In genomic region chr4:105157276-105158168, GRCm38 (mm10) we compare ENCODE assay signal across 8 mouse cellular contexts. TPM values are rescaled to one million over a fixed set of nuclear protein-coding genes. Genes with fewer than 3 reads are reported as not detected.
A peak's percentile ranks its signal among the peaks of the same experiment; 100 is the strongest.
DNase-seq lines count a peak whose midpoint lies in the region; ATAC-seq and TF ChIP-seq lines count a peak whose summit lies in the region.

Plpp3 (plus strand) TSS chr4:105157347.

- peak within 1 kb of the TSS; percentile 68 for H3K4me2 ChIP-seq in heart, embryonic 12.5 days
- H3K4me2 ChIP-seq in kidney, postnatal 0 days (ENCODE audit: low read length) = peak within 1 kb of the TSS; percentile 72
- H3K4me2 ChIP-seq in liver, embryonic 11.5 days = peak within 1 kb of the TSS; percentile 80
- peak within 1 kb of the TSS; percentile 95 for H3K4me2 ChIP-seq in myocyte (ENCODE audit: low read depth)
- peak within 1 kb of the TSS; percentile 61 for H3K4me2 ChIP-seq in stomach, embryonic 16.5 days (ENCODE audit: low read depth, low read length)

- H3K9me3 ChIP-seq in heart, embryonic 12.5 days (replicated peaks) = no peaks in the 10 kb centered on the region
- H3K9me3 ChIP-seq in kidney, postnatal 0 days (replicated peaks; ENCODE audit: low read length) = no peaks in the 10 kb centered on the region
- no peaks in the 10 kb centered on the region for H3K9me3 ChIP-seq in liver, embryonic 11.5 days (ENCODE audit: control insufficient read depth, low read length)
- H3K9me3 ChIP-seq in stomach, embryonic 16.5 days (replicated peaks; ENCODE audit: control insufficient read depth, low read length) = no peaks in the 10 kb centered on the region

- H3K36me3 ChIP-seq in heart, embryonic 12.5 days = peaks cover 5% of the 10 kb centered on the region; the same call in 1 of the 2 replicates
- no peaks in the 10 kb centered on the region for H3K36me3 ChIP-seq in kidney, postnatal 0 days (ENCODE audit: insufficient read depth, low read length)
- no peaks in the 10 kb centered on the region; the same call in 1 of the 2 replicates for H3K36me3 ChIP-seq in liver, embryonic 11.5 days (ENCODE audit: control insufficient read depth, insufficient read depth, low read length)
- no peaks in the 10 kb centered on the region for H3K36me3 ChIP-seq in myocyte (ENCODE audit: control insufficient read depth, insufficient read depth)
- no peaks in the 10 kb centered on the region for H3K36me3 ChIP-seq in stomach, embryonic 16.5 days (ENCODE audit: control insufficient read depth, insufficient read depth, low read length)

- peak; percentile 87 for ATAC-seq in heart, embryonic 12.5 days (ENCODE audit: insufficient number of reproducible peaks, low FRiP score)
- peak; percentile 71 for ATAC-seq in kidney, postnatal 0 days (replicated peaks; ENCODE audit: low FRiP score, low read depth)
- ATAC-seq in liver, embryonic 11.5 days (replicated peaks; ENCODE audit: low FRiP score) = peak; percentile 77
- peak; percentile 91 for ATAC-seq in stomach, embryonic 16.5 days (ENCODE audit: insufficient read depth, low FRiP score)

- H3K27me3 ChIP-seq in heart, embryonic 12.5 days (replicated peaks) = peaks cover 10% of the 10 kb centered on the region; the same call in 1 of the 2 replicates
- no peaks in the 10 kb centered on the region for H3K27me3 ChIP-seq in kidney, postnatal 0 days (ENCODE audit: insufficient read depth, low read length)
- peaks cover 3% of the 10 kb centered on the region for H3K27me3 ChIP-seq in liver, embryonic 11.5 days (replicated peaks; ENCODE audit: control insufficient read depth, insufficient read depth, low read length)
- no peaks in the 10 kb centered on the region for H3K27me3 ChIP-seq in myocyte (ENCODE audit: control insufficient read depth, insufficient read depth, insufficient read length)
- H3K27me3 ChIP-seq in stomach, embryonic 16.5 days (ENCODE audit: control insufficient read depth, insufficient read depth, low read length) = no peaks in the 10 kb centered on the region

- peaks cover 10% of the 10 kb centered on the region; the same call in 1 of the 2 replicates for H3K4me1 ChIP-seq in heart, embryonic 12.5 days (replicated peaks)
- peaks cover 9% of the 10 kb centered on the region for H3K4me1 ChIP-seq in kidney, postnatal 0 days (replicated peaks; ENCODE audit: insufficient read depth, low read length)
- H3K4me1 ChIP-seq in liver, embryonic 11.5 days (replicated peaks; ENCODE audit: control insufficient read depth, insufficient read depth, low read length) = no peaks in the 10 kb centered on the region; the same call in 1 of the 2 replicates
- H3K4me1 ChIP-seq in stomach, embryonic 16.5 days (ENCODE audit: control insufficient read depth, insufficient read depth, low read length) = peaks cover 5% of the 10 kb centered on the region

- H3K27ac ChIP-seq in heart, embryonic 12.5 days (ENCODE audit: poor library complexity, severe bottlenecking) = peak within 1 kb of the TSS; percentile 85
- peak within 1 kb of the TSS; percentile 96 for H3K27ac ChIP-seq in kidney, postnatal 0 days
- H3K27ac ChIP-seq in liver, embryonic 11.5 days (ENCODE audit: low read depth, low read length) = peak within 1 kb of the TSS; percentile 72
- H3K27ac ChIP-seq in stomach, embryonic 16.5 days (ENCODE audit: low read length) = peak within 1 kb of the TSS; percentile 98

- DNase-seq in spleen, adult 18-20 months = peak; percentile 47 to 63
- DNase-seq in spleen, adult 12 weeks (ENCODE audit: low spot score) = no peak
- peak; percentile 91 for DNase-seq in fibroblast of lung, adult 2 months (ENCODE audit: low read depth)
- peak; percentile 97 for DNase-seq in kidney, postnatal 0 days (ENCODE audit: low spot score)
- peak; percentile 78 for DNase-seq in liver, embryonic 11.5 days (ENCODE audit: low spot score)

- peak within 1 kb of the TSS; percentile 75 for H3K4me3 ChIP-seq in heart, embryonic 12.5 days
- peak within 1 kb of the TSS; percentile 96 for H3K4me3 ChIP-seq in kidney, postnatal 0 days (replicated peaks; ENCODE audit: low read depth, low read length)
- peak within 1 kb of the TSS; percentile 65 for H3K4me3 ChIP-seq in liver, embryonic 11.5 days (ENCODE audit: low read depth, low read length)
- peak within 1 kb of the TSS; percentile 93 for H3K4me3 ChIP-seq in myocyte
- H3K4me3 ChIP-seq in stomach, embryonic 16.5 days (replicated peaks; ENCODE audit: low read length) = peak within 1 kb of the TSS; percentile 89

- H3K79me2 ChIP-seq in myocyte (ENCODE audit: control insufficient read depth, insufficient read depth) = peaks cover 8% of the 10 kb centered on the region

- under 1% methylated on average over 77 of the region's 77 CpGs for WGBS in heart, embryonic 12.5 days
- under 1% methylated on average over 68 of the region's 77 CpGs for WGBS in kidney, postnatal 0 days
- WGBS in liver, embryonic 11.5 days = 1% methylated on average over 77 of the region's 77 CpGs
- WGBS in stomach, embryonic 16.5 days = under 1% methylated on average over 77 of the region's 77 CpGs

- peak; percentile 95 for TF ChIP-seq POLR2A in myocyte (IDR thresholded peaks at IDR 0.05; ENCODE audit: insufficient read length, low read depth)

- peak within 1 kb of the TSS; percentile 82 for H3K9ac ChIP-seq in heart, embryonic 12.5 days
- H3K9ac ChIP-seq in kidney, postnatal 0 days (ENCODE audit: low read depth, low read length) = peak within 1 kb of the TSS; percentile 85
- peak within 1 kb of the TSS; percentile 70 for H3K9ac ChIP-seq in liver, embryonic 11.5 days (ENCODE audit: low read depth, low read length)
- peak within 1 kb of the TSS; percentile 94 for H3K9ac ChIP-seq in stomach, embryonic 16.5 days (ENCODE audit: low read length)

- H3ac ChIP-seq in myocyte (ENCODE audit: control insufficient read depth, insufficient read length) = peak within 1 kb of the TSS; percentile 38

- TF ChIP-seq CTCF in kidney, postnatal 0 days (IDR thresholded peaks at IDR 0.05; ENCODE audit: low read depth) = no peak

TF ChIP-seq in myocyte, 11 proteins besides CTCF, POLR2A, EP300 and RAD21:
- TF ChIP-seq POLR2AphosphoS2 (IDR thresholded peaks at IDR 0.05; ENCODE audit: insufficient read length, low read depth) (peak; percentile 98), SRF (IDR thresholded peaks at IDR 0.05; ENCODE audit: control insufficient read depth, insufficient read length, low read depth) (no peak), USF1 (IDR thresholded peaks at IDR 0.05; ENCODE audit: low read depth) (no peak), REST (IDR thresholded peaks at IDR 0.05; ENCODE audit: insufficient read depth, insufficient read length) (peak; percentile 33), E2F4 (IDR thresholded peaks at IDR 0.05; ENCODE audit: insufficient read depth) (no peak), MYOG (IDR thresholded peaks at IDR 0.05; ENCODE audit: control insufficient read depth in 1 of 3, insufficient read depth in 1 of 3, insufficient read length in 2 of 3, low read depth in 2 of 3) (peak in 1 of 3 experiments; percentile 22), MYOD1 (IDR thresholded peaks at IDR 0.05; ENCODE audit: control insufficient read depth in 1 of 3, insufficient read length in 2 of 3, low read depth in 2 of 3) (peak in 1 of 3 experiments; percentile 2)

RNA-seq across cellular contexts. Expression of gene Plpp3, which starts in this region (rescaled TPM):
- 28.6 and 30.3 TPM in 2 replicates for polyA plus RNA-seq in heart, embryonic 12.5 days (2016; fragmentation: Nextera tagmentation; extraction: Ambion mirVana)
- polyA plus RNA-seq in kidney, postnatal 0 days (2015; fragmentation: Nextera tagmentation; extraction: Ambion mirVana) = 77.4 and 79.6 TPM in 2 replicates
- 29.5 TPM in 2 replicates for polyA plus RNA-seq in liver, embryonic 11.5 days (2014; fragmentation: Nextera tagmentation; extraction: Ambion mirVana)
- polyA plus RNA-seq in myocyte (2012; fragmentation: generic; extraction: Trizol) = 12.7 TPM
- polyA plus RNA-seq in stomach, embryonic 16.5 days (2015; fragmentation: Nextera tagmentation; extraction: Ambion mirVana) = 65.3 and 69.9 TPM in 2 replicates
